Mouse (Mus musculus) lung, postnatal 0 days (tissue): ENCODE measurements at regions not wholly inside any gene's neighbourhood (a gene's known extent, or its start where the extent isn't known, plus 50 kb on each side); places are given as distances from the start of the nearest gene placed in this dataset.

Experiments
- CTCF ChIP-seq: IDR thresholded peaks from 2 replicates; pipeline ENCODE4 v1.5.1; 2016; ENCODE audit warnings: antibody characterized with exemption, mild to moderate bottlenecking
- EP300 ChIP-seq: IDR thresholded peaks from 2 replicates; pipeline ENCODE4 v1.6.1; 2016; ENCODE audit warnings: antibody characterized with exemption, mild to moderate bottlenecking, control low read depth

DNA sequence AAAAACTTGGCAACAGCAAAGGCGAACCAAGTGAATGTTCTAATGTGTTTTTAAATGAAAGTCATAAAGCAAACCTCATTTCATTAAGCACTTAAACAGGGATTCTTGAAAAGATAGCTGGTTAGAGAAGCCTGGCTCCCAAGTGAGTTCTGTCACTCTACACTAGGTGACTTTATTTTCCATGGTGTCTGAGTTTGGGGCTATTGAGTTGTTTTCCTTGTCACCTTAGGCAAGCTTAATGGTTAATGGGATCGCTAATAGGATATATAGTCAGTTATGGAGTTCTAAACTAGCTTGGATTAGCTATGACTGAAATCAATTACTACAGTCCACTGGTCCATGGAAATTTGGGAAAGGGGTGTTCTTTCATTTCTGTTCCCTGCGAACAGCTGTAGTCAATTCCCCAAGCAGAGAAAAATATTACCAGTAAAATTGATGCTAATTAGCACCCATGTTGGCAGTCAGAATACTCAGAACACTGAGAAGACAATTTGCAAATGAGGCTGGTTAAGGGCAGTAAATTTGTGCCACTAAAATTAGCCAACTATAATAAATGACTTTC is 1568.7 kb upstream of the Igfbp7 start:
- TF ChIP-seq EP300 (no peak), CTCF (no peak)
